Mouse (Mus musculus) embryo, embryonic 9.5 days (tissue): Measurements from ENCODE around the gene Tmcc2.
A peak's percentile ranks its signal among the peaks of the same experiment; 100 is the strongest.
"Not testable (repeated sequence)": the region's sequence is repeated elsewhere in the genome, so short reads cannot be mapped to it uniquely, and the experiment has no call there.

Experiments used
- DNase-seq: peaks from one replicate; pipeline ENCODE4 v3.0.0-alpha.2; 2017; ENCODE audit errors: extremely low spot score

Tmcc2 gene

DNA sequence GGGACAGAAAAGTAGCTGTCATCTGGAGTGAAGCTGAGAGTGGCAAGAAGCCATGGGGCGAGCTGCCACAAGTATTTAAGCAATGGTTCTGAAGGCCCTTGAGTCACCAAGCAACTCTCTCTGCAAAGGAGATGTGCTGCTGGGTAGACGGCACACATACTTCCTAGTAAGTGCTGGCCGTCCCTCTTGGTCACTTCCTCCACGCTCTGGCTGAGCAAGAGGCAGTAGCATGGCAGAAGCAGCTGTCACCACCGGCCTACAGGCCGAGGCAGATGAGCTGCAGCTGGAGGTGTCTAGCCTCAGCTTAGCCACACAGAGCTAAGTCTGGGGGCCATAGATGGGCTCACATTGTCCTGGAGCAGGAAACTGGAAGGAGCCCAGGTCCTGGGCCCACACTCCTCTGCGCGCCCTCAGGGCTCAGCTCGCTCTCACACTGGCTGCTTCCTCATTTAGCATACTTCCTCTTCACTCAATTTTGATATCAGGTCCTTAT lies 20.4 kb downstream of the Tmcc2 start:
- no peak for DNase-seq

DNA sequence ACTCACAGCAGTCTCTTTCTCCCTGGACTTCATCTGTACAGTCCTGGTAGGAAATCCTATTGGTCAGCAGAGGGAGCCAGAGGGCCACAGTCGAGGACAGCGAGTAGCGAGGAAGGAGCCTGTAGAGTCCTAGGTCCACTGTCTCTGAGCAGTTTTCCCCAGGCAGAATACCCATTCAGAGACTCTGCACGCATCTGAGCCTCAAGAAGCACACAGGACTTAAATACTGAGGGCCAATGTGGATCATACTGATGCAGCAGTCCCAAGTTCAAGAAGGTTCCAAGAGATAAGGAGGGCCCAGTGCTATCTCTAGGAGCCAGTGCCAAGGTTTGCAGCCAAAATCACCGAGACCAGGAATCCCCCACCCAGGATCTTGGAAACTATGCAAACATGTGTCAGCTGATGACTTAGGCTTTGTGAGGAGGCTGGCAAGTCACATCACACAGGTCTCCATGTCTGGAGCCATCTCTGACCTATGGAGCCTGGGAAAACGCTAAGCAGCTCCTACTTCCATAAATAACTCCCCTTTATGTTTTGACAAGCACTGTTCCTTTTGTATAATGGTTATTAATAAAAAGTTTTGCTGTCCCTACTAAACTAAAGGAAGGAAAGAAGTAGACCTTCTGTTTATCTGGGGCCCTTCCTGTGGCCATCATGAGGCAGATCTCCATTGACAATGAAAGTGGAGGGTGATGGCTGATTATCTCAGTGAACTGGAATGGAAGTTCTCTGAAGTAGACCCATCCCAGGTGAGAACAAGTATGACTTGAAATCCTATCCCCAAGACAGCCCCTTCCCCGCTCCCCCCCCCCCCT lies 23.2 kb downstream of the Tmcc2 start:
- DNase-seq: peak; percentile 73

DNA sequence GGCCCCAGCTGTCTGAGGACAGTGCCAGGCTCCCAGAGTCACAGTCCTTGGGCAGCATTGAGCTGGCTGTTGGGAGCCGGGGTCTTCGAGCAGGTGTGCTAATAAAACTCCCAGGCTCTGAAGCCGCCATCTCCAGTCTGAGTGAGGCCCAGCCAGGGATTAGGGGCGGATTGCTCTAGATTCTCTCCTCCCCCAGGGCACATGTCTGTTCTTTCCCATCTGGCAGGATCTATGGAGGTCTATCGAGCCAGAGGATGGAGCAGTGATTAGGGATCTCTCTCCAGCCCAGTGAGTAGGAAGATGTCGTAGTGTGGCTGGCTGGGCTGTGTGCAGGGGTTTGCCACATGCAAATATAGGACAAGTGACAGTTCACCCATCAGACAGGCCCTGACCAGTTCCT lies 24.1 kb downstream of the Tmcc2 start:
- no peak for DNase-seq

DNA sequence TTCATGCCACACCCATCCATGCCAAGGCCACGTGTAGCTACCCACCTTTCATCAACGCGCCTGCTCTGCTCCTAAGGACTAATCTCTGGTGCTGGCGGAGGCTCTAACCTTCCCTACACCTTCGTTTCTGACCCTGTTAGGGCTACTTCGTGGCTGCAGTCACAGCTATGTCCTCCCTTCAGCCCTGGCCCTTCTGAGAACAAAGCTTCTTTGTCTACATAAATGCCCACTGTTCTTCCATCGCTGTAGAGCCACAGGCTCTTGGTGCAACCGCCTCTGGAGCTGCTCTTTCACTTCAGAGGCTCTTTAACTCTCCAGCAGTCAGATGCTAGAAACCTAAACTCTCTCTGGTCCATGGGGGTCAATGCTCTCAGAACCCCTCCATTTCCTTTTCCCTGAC lies 24.8 kb downstream of the Tmcc2 start:
- DNase-seq: no peak

DNA sequence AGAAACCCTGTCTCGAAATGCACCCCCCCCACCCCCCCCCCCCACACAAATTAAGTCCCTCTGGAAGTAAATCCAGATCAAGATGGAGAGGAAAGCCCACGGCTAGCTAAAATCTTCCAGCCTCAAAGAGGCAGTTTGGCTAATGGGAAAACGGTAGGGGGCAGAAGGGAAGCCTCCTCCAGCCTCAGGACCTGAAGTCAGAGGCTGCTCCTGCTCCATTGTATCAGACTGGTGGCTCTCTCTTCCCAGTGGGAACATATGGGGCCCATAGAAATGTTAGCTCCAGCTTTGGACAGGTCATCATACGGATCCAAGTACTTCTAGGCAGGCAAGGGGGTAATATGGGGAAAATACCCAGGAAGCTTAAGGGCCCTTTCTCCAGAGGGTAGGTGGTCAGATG lies 25.4 kb downstream of the Tmcc2 start:
- no peak for DNase-seq

DNA sequence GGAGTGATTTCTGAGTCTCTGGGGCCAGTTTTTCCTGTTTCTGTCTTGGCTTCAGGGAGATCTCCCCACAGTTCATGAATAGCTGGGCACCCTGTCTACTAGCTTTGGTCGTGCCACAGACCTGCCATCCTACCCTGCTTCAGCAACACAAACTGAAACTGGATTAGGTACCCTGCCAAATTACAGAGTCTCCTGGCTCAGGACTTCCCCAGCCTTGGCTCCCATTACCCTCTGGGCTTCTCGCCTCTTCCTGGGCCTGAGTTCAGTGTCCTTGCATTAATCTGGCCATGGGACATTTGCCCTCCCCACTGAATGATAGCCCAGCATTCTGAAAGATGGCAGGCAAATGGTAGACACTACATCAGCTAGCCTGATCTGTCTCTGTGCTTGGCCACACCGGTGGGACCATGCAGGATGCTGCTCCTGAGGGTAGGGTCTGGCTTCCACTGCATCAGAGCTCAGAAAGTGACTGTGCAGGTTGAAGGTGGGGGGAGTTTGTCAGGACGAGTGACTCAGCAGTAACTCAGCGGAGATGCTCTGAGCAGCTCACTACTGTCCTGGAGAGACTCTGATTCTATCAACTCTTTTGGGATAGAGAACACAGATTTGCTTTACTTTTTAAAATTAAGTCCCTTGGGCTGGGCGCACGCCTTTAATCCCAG lies 26.1 kb downstream of the Tmcc2 start:
- DNase-seq: no peak

DNA sequence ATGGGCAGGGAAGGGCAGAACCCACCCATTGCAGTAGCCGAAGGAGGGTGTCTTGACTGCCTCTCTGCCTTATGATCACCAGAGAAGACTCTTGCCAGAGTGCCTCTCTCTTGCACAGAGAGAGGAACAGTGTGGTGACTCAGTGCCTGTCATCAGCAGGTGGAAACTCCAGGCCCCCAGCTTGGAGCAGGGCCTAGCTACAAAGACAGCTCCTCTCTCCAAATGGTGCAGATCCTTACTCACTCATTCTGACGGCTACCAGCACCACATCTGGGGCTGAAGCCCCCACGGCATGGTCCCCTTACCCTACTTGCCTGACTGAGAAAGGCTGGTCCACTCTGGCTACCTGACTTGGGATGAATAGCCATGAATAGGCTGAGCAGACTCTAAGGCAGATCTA lies 26.7 kb downstream of the Tmcc2 start:
- no peak for DNase-seq

DNA sequence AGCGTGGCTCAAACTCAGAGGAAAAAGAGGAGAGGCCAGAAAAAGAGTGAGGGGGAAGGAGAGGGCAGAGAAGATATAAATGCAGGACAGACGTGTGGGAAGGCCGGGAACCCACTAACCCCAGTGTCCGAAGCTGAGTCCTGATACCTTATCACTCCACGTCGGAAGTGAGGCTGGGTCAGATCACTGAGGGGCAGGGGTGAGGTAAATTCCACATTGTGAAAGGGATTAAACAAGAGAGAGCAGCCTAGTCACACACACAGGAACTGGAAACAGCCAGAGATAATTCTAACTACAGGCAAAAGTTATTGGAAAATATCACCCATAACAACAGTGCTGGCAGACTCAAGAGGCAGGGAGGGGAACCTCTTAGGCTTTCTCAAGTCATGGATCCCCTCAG lies 29.1 kb downstream of the Tmcc2 start:
- no peak for DNase-seq

DNA sequence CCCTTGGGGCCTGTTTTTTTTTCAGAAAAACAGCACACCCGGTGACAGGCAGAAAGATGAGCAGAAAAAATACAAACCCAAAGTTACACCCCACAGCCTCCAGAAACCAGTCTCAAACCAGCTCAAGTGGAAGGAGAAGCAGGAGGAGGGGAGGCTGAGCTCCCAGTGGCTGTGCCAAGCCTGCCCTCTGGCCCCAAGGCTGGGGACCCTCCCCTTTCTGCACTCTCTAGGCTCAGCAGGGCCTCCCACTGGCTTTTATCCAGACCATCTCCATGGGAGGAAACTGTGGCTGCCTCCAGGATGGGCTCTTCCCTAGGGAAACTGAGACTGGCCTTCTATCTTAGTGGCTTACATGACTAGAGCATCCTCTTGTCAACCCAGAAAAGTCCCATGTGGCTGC lies 34.2 kb downstream of the Tmcc2 start:
- DNase-seq: no peak

DNA sequence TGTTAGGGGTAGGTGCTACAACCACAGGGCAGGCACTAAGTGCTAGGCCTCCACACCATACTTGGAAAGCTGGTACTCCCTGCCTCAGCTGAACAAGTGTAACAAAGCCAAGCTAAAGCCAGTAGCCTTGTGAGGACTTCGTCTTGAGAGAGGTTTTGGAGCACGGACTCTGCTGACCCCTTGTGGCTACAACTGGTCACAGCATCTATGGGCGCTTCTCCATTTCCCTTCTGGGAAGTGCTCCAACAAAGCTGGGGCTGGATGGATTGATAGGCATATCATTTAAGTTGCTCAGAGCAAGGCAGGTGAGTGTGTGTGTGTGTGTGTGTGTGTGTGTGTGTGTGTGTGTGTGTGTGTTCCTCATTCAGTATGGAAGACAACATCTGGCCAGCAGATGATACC lies 35.2 kb downstream of the Tmcc2 start:
- peak; percentile 89 for DNase-seq

DNA sequence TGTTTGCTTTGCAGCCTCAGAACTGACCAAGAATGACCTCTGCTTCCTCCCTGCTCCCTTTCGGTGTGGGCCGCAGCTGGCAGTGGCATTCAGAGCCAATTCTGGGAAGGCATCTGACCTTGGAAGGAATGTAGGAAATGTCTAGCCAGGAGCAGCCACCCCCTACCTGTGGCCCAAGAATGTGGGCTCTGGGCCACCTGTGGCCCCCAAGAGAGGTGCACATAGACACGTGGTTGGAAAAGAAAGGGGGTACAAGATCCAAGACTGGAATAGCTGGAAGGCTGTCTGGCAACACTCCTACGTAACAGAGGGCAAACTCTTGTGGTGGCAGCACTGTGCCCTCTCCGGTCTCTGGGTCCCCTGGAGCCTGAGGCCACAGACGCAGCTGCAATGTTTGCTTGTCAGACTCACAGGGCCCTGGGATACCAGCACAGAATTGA lies 35.9 kb downstream of the Tmcc2 start:
- DNase-seq: no peak

DNA sequence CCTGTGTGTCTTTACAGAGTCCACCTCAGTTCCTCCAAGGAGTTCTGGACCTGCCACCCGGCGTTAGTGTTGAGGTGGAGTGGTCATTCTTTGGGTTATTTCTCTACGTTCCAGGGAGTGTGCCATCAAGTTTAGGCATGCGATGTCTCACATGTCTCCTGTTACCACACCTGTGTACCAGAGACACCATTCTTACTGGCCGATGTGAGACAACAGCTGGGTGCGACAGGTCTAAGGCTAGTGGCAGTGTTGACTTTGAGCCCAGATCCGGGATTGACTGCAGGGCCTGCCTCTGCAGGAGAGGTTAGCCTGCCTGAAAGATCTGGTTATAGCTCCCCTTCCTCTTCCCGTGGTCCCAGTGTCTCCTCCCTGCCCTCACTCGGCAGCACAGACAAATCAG lies 36.8 kb downstream of the Tmcc2 start:
- DNase-seq: no peak

DNA sequence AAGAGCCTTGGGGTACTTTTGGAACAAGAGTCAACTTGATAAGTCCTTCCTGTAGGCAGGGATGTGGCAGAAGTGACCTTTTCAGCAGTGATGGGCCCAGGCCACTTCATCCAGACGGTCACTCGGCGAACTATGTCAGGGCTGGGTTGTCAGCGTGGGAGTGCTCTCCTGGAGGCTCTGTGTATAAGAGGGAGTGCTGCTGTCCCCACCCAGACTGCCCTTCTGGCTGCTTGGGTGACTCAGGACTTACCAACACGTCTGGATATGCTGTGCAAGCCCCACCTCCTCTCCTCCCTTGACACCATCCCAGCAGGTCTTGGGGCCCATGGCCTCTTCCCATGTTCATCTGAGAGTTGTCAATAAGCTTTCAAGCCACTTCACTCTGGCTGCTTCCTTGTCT lies 37.7 kb downstream of the Tmcc2 start:
- DNase-seq: no peak

DNA sequence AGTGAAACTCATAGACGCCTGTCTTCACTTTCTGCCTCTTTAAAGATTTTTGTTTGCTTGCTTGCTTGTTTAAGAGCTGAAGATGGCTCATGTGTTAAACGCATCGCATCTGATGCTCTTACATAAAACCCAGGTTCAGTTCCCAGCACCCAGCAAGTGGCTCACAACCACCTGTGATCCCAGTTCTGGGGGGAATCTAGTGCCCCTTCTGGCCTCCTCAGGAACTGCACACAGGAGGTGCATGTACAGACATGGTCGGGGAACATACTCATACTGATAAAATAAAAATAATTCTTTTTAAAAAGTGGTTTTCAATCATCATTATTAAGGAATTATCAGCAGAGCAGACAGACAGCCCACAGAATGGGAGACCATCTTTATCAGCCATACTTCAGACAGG lies 40.0 kb downstream of the Tmcc2 start:
- DNase-seq: no peak

DNA sequence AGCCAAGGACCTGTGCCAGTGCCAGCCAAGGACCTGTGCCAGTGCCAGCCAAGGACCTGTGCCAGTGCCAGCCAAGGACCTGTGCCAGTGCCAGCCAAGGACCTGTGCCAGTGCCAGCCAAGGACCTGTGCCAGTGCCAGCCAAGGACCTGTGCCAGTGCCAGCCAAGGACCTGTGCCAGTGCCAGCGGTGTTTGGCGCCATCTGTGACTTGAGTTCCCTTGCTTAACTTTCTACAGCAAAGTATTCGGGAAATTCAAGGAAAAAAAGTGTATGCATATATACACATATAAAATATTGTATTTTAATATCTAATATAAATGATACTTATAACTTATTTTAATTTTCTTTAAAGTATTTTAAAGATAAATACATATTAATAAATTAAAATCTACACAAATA lies 41.5 kb downstream of the Tmcc2 start:
- DNase-seq: not testable (repeated sequence)

DNA sequence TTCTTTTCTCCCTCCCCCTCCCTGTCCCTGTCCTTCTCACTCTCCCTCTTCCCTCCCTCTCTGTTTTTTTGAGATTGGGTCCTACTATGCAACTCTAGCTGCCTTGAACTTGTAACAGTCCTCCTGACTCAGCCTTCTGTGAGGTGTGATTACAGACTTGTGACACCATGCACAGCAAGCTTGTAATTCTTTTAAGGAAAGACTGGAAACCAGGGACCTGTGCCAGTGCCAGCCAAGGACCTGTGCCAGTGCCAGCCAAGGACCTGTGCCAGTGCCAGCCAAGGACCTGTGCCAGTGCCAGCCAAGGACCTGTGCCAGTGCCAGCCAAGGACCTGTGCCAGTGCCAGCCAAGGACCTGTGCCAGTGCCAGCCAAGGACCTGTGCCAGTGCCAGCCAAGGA lies 42.0 kb downstream of the Tmcc2 start:
- DNase-seq: not testable (repeated sequence)

DNA sequence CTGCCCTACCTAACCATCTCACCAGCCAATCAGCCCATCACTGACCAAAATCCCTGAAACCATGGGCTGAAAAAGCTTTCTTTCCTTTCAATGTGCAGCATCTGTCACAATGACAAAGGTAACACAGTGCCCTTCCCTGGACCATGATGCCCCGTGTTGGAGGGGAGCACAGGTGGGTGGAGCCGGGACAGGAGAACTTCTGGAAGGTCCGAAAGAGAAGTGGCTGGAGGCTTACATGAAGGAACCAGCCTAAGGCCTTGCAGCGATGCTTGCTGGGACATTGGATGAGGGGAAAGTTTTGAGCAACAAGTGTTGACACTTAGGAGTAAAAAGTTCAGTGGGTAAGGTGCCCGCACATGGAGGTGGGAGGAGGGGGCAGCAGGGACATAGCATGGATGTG lies 42.7 kb downstream of the Tmcc2 start:
- no peak for DNase-seq

DNA sequence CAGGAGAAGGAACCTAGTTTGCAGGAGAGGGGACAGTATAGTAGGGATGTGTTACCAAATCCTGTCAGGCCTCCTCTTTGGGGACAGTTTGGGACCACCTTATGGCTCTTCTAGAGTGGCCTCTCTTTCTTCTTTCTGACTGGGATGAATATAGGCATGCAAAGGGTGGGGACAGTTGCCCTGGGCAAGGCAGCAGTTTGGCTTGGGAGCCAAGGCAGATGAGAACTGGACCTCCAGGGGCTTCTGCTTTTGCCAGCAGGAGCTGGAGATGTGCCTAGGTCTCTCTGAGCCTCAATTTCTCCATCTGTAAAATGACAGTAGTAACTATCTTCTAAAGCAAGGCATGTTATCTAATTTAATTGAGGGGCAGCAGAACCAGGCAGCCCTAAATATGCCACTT lies 44.1 kb downstream of the Tmcc2 start:
- no peak for DNase-seq

DNA sequence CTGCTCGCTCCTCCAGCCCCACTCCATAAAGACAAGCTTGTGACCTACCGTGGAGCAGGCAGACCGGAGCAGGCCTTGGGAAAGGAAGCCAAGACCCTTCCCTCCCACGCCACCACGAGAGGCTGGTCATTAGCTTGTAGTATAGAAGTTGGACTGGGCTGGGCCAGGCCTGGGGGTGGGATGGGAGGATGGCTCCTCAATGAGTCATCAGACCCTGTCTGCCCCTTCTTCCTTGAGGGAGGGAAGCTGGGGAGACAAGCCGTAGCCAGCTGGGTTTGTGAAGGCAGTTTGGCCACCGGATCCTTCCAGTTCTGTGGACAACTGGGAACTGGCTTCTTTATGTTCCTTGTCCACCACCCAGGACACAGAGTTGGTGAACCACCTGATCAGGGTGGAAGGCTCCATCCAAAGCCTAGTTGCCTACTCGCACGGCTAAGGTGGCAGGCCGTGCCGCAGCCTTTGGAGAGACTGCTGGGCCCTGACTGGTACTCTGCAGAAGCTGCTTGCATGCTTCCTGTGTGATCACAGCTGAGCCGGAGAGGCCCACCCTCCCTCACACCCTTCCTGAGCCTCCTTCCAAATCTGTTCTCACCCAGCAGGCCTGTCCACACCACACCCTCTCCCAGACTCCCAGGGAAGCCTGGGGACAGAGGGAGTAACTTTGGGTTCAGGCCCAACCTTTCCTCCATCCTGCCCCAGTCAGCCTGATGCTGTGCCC lies 44.8 kb downstream of the Tmcc2 start:
- no peak for DNase-seq

DNA sequence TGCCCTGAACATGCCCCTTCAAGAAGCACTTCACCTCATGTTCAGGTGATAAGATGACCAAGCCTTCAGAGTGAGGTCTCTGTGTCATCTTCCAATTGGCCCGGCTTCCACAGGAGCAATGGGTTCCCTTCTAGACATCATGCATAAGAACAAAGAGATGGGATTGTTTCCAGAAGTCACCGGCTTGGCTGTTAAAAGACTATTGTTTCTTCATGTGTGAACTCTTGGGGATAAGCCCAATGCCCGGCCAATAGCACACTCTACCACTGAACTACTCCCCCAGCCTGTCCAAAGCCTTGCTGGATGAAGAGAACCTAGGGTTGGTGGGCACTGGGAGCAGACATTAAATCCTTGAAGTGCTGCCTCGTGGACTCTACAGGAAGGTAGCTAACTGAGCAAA lies 45.6 kb downstream of the Tmcc2 start:
- DNase-seq: no peak

DNA sequence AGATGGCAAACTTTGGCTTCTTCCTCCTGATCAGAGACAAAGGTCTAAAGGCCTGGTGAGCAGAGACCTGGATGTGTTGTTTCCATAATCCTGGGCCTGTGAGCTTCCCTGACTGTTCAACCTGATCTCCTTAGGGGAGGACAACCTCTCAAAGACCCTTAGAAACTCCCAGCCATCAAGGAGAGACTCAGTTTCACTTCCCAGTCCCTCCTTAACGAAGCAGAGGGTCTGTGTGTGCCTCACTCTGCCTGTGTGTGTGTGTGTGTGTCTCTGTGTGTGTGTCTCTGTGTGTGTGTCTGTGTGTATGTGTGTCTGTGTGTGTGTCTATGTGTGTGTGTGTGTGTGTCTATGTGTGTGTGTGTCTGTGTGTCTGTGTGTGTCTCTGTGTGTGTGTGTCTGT lies 47.4 kb downstream of the Tmcc2 start:
- no peak for DNase-seq

DNA sequence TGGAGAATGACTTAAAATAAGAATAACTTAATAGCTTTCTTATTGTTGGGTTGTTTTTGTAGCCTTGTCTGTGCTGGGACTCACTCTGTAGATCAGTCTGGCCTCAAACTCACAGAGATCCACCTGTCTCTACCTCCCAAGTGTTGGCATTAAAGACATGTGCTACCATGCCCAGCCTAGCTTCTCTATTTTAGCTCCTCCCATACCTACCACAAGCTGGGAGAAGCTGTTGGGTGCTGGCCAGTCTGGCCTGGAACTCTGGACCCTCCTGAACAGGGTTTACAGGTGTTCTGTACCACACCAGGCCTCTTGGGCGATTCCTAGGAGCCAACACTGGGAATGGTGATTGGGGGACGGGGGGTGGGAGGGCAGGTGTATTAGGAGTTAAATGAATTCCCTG lies 47.9 kb downstream of the Tmcc2 start:
- no peak for DNase-seq

DNA sequence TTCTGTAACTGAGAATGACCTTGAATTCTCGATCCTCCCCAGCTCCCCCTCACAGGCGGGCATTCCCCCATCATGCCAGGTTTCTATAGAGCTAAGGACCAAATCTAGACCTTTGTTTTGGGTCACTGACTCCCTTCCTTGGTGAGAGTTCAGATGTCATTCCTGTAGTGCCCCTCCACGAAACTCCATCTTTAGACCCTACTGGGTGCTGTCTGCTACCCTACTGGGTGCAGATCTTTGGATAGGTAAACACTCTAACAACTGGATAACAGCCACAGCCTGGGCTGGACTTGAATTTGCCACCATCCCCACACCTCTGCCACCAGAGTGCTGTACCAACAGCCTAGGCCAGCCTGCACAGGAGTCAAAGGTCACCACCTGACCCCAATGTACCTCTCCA lies 48.6 kb downstream of the Tmcc2 start:
- no peak for DNase-seq
